Mouse (Mus musculus) thymus, adult 2 months (tissue): Measurements from ENCODE around the gene Chrm1. TPM values are rescaled to one million over a fixed set of nuclear protein-coding genes. Genes with fewer than 3 reads are reported as not detected.

Source experiments
- DNase-seq: peaks from one replicate; pipeline ENCODE4 v3.0.0; 2021
- H3K27ac ChIP-seq: fragments of 200-500 bp; 2 replicates; pipeline ENCODE4 v1.5.1; 2012; ENCODE audit warnings: low read length, control low read depth; ENCODE audit not compliant: control insufficient read depth, insufficient read depth
- H3K27me3 ChIP-seq: fragments of 200-500 bp; 2 replicates; pipeline ENCODE4 v1.6.1; 2012; ENCODE audit warnings: mild to moderate bottlenecking, low read length, moderate library complexity, mixed read lengths; ENCODE audit not compliant: control insufficient read depth, insufficient read depth
- H3K36me3 ChIP-seq: fragments of 200-500 bp; 2 replicates; pipeline ENCODE4 v1.6.1; 2012; ENCODE audit warnings: mild to moderate bottlenecking, low read length, moderate library complexity; ENCODE audit not compliant: control insufficient read depth, insufficient read depth
- H3K4me1 ChIP-seq: fragments of 200-500 bp; replicated peaks from 2 replicates; pipeline ENCODE4 v1.6.1; 2012; ENCODE audit warnings: low read length; ENCODE audit not compliant: control insufficient read depth, insufficient read depth
- H3K4me3 ChIP-seq: fragments of 200-500 bp; 2 replicates; pipeline ENCODE4 v1.5.1; 2012; ENCODE audit warnings: mild to moderate bottlenecking, low read length, control low read depth, moderate library complexity; ENCODE audit not compliant: control insufficient read depth, insufficient read depth
- CTCF ChIP-seq: fragments of 200-500 bp; IDR thresholded peaks from 2 replicates; pipeline ENCODE4 v1.5.1; 2012; ENCODE audit warnings: mild to moderate bottlenecking, control low read depth, low read length, moderate library complexity, borderline replicate concordance; ENCODE audit not compliant: control insufficient read depth, poor library complexity, insufficient read depth; ENCODE audit errors: extremely low read depth
- POLR2A ChIP-seq: fragments of 200-500 bp; IDR thresholded peaks from 2 replicates; pipeline ENCODE4 v1.6.1; 2012; ENCODE audit warnings: mild to moderate bottlenecking, low read length, control low read depth, moderate library complexity; ENCODE audit not compliant: control insufficient read depth, poor library complexity, insufficient read depth; ENCODE audit errors: extremely low read depth
- WGBS: fragments of 180-500 bp; shearing (Covaris S2); methylation state at CpG from one replicate; pipeline ENCODE4 v1.1.7; 2018; 5-methylcytosine and 5-hydroxymethylcytosine counted together
- polyA plus RNA-seq: library from polyadenylated mRNA; depleted of rRNA; stranded (reverse); fragments of >200 nt; gene quantifications from 2 replicates; pipeline ENCODE4 v1.2.3, GENCODE M21; 2012

Gene Chrm1
- polyA plus RNA-seq, 1 experiment = 0.01 TPM

- DNase-seq = no peak
- H3K4me1 ChIP-seq = no peaks in the 10 kb centered on the region
- no peak for TF ChIP-seq CTCF
- no peak for TF ChIP-seq POLR2A
- 36% methylated on average over 3 of the region's 3 CpGs for WGBS
- H3K27ac ChIP-seq = no peak overlapping the region
- no peak overlapping the region for H3K4me3 ChIP-seq
- peaks cover 4% of the 10 kb centered on the region for H3K36me3 ChIP-seq
- H3K27me3 ChIP-seq = no peaks in the 10 kb centered on the region
These were observed 38.9 kb downstream of the Chrm1 start for GRCm38 (mm10) chr19:8702458-8702857.

- 85% methylated on average over 4 of the region's 4 CpGs for WGBS
- peaks cover 15% of the 10 kb centered on the region for H3K36me3 ChIP-seq
- TF ChIP-seq CTCF (no peak), POLR2A (no peak)
- no peak for DNase-seq
- no peak overlapping the region for H3K4me3 ChIP-seq
- H3K27me3 ChIP-seq = no peaks in the 10 kb centered on the region
- no peak overlapping the region for H3K27ac ChIP-seq
- no peaks in the 10 kb centered on the region for H3K4me1 ChIP-seq
These were observed 40.0 kb downstream of the Chrm1 start for GRCm38 (mm10) chr19:8703571-8703970.

- DNase-seq = no peak
- TF ChIP-seq CTCF (no peak), POLR2A (no peak)
- 97% methylated on average over 6 of the region's 6 CpGs for WGBS
- Histone ChIP-seq H3K4me1 (0 out of 2 replicates have a peak, but pooled peaks cover 1% of the 10 kb centered on the region), H3K27me3 (no peaks in the 10 kb centered on the region), H3K27ac (no peak overlapping the region), H3K36me3 (peaks cover 29% of the 10 kb centered on the region), H3K4me3 (no peak overlapping the region)
These were observed 41.6 kb downstream of the Chrm1 start for GRCm38 (mm10) chr19:8705026-8705708.

GRCm38 (mm10) chr19:8706132-8706667, 42.6 kb downstream of the Chrm1 start:
- H3K4me1 ChIP-seq = 0 out of 2 replicates have a peak, but pooled peaks cover 2% of the 10 kb centered on the region
- no peak for TF ChIP-seq CTCF
- TF ChIP-seq POLR2A = no peak
- H3K27ac ChIP-seq = no peak overlapping the region
- H3K36me3 ChIP-seq = peaks cover 35% of the 10 kb centered on the region
- H3K27me3 ChIP-seq = no peaks in the 10 kb centered on the region
- WGBS = 85% methylated on average over 7 of the region's 7 CpGs
- H3K4me3 ChIP-seq = no peak overlapping the region
- DNase-seq = no peak

- TF ChIP-seq CTCF = no peak
- no peak for TF ChIP-seq POLR2A
- Histone ChIP-seq H3K4me1 (peaks cover 6% of the 10 kb centered on the region), H3K27ac (no peak overlapping the region), H3K27me3 (no peaks in the 10 kb centered on the region), H3K36me3 (peaks cover 35% of the 10 kb centered on the region), H3K4me3 (no peak overlapping the region)
- no peak for DNase-seq
- 98% methylated on average over 7 of the region's 7 CpGs for WGBS
These were observed 43.3 kb downstream of the Chrm1 start for GRCm38 (mm10) chr19:8706930-8707329.

GRCm38 (mm10) chr19:8708954-8709353, 45.4 kb downstream of the Chrm1 start:
- no peak for TF ChIP-seq POLR2A
- TF ChIP-seq CTCF = no peak
- H3K27me3 ChIP-seq = no peaks in the 10 kb centered on the region
- H3K27ac ChIP-seq = no peak overlapping the region
- H3K36me3 ChIP-seq = peaks cover 35% of the 10 kb centered on the region
- H3K4me1 ChIP-seq = peaks cover 12% of the 10 kb centered on the region
- H3K4me3 ChIP-seq = no peak overlapping the region
- DNase-seq = no peak
- 95% methylated on average over 8 of the region's 8 CpGs for WGBS
